Mouse (Mus musculus): ENCODE results near the gene Tlk2. TPM values are rescaled to one million over a fixed set of nuclear protein-coding genes. Genes with fewer than 3 reads are reported as not detected.

Gene Tlk2
- polyA plus RNA-seq, 1 experiment from 2014 or later: 20.7 TPM

DNA sequence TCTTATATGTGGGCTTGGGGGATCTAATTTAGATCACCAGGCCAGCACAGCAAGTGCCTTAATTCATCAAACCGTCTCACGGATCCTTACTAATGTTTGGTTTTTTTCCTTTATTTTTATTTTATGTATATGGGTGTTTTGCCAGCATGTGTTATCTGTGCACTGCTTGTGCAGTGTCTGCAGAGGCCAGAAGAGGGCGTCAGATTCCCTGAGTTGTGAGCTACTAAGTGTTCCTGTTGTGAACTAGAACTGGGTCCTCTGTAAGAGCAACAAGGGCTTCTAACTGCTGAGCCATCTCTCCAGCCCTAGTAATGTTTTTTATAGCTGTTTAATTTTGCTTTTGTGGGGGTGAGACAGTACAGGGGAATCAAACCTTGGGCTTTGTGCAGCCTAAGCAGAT lies 23.8 kb downstream of the Tlk2 start:
- no peak overlapping the region for H3K4me2 ChIP-seq
- no peak overlapping the region for H3K9ac ChIP-seq
- no peaks in the 10 kb centered on the region for H3K36me3 ChIP-seq
- no peaks in the 10 kb centered on the region for H3K9me3 ChIP-seq (replicated peaks)
- ATAC-seq (ENCODE audit: insufficient number of reproducible peaks, low FRiP score): no peak
- H3K27me3 ChIP-seq (replicated peaks): no peaks in the 10 kb centered on the region
- 0 out of 2 replicates have a peak overlapping the region, but pooled peaks have one; percentile 21 for H3K27ac ChIP-seq (ENCODE audit: poor library complexity, severe bottlenecking)
- 64% methylated on average over 3 of the region's 3 CpGs for WGBS
- H3K4me1 ChIP-seq (replicated peaks): peaks cover 30% of the 10 kb centered on the region
- no peak overlapping the region for H3K4me3 ChIP-seq

DNA sequence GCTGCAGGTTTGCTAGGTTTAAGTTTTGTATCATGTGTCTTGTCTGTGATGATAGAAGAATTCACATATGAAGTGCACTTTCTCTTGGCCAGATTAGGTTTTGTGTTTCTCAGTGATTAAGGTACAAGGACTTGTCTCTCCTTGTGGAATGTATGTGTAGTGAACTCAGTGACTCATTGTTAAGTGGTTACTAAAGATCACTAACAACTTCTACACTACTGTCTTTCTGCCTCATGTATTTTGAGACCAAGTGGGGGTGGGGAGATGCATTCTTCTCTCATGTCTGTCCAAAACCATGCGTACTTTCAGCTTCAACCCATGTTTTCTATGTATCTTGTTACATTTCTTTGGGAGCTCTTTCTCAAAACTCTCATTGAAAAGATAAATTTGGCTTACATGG lies 31.4 kb downstream of the Tlk2 start:
- H3K27ac ChIP-seq (ENCODE audit: poor library complexity, severe bottlenecking): no peak overlapping the region
- H3K36me3 ChIP-seq: peaks cover 34% of the 10 kb centered on the region
- no peaks in the 10 kb centered on the region for H3K27me3 ChIP-seq (replicated peaks)
- ATAC-seq (ENCODE audit: insufficient number of reproducible peaks, low FRiP score): no peak
- no peak overlapping the region for H3K9ac ChIP-seq
- H3K4me2 ChIP-seq: no peak overlapping the region
- peaks cover 8% of the 10 kb centered on the region; the same call in 1 of the 2 replicates for H3K4me1 ChIP-seq (replicated peaks)
- no peaks in the 10 kb centered on the region for H3K9me3 ChIP-seq (replicated peaks)
- WGBS: 64% methylated on average over 1 of the region's 1 CpGs
- H3K4me3 ChIP-seq: no peak overlapping the region

DNA sequence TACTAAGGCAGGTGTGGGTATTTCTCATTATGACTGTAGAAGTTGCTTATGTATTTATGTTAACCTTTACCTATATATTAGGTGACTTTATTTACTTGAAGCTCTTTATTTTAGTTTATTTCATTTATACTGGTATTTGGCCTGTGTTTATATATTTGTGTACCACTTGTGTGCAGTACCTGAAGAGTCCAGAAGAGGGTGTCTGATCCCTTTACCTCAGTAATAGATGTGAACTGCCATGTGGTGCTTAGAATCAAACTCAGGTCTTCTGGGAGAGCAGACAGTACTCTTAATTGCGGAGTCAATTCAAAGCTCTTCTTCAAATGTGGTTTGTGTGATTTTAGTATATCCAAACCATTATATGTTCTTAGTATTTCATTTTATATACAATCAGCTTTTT lies 35.6 kb downstream of the Tlk2 start:
- 97% methylated on average over 1 of the region's 1 CpGs for WGBS
- H3K4me2 ChIP-seq: no peak overlapping the region
- ATAC-seq (ENCODE audit: insufficient number of reproducible peaks, low FRiP score): no peak
- no peak overlapping the region for H3K4me3 ChIP-seq
- peaks cover 7% of the 10 kb centered on the region; the same call in 1 of the 2 replicates for H3K4me1 ChIP-seq (replicated peaks)
- H3K27ac ChIP-seq (ENCODE audit: poor library complexity, severe bottlenecking): no peak overlapping the region
- H3K36me3 ChIP-seq: peaks cover 31% of the 10 kb centered on the region
- 0 out of 2 replicates have a peak, but pooled peaks cover 3% of the 10 kb centered on the region for H3K9me3 ChIP-seq (replicated peaks)
- H3K9ac ChIP-seq: no peak overlapping the region
- no peaks in the 10 kb centered on the region for H3K27me3 ChIP-seq (replicated peaks)

DNA sequence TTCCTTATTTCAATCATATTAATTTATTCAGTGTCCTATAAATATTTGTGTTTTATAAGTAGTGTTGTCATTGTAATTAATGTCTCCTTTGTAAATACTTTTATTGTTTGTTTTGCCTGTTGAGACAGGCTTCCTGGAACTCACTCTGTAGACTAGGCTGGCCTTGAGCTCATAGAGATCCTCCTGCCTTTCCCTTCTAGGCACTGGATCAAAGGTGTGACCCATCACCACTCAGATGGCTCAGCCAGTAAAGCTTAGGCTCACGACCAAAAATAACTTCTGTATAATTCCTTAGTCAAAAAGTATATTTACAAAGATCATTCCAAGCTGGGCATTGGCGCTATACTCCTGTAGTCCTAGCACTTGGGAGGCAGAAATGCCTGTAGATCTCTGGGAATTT lies 39.2 kb downstream of the Tlk2 start:
- H3K27me3 ChIP-seq (replicated peaks): no peaks in the 10 kb centered on the region
- ATAC-seq (ENCODE audit: insufficient number of reproducible peaks, low FRiP score): no peak
- 74% methylated on average over 2 of the region's 2 CpGs for WGBS
- no peak overlapping the region for H3K27ac ChIP-seq (ENCODE audit: poor library complexity, severe bottlenecking)
- 0 out of 2 replicates have a peak, but pooled peaks cover 3% of the 10 kb centered on the region for H3K9me3 ChIP-seq (replicated peaks)
- H3K4me3 ChIP-seq: no peak overlapping the region
- peaks cover 7% of the 10 kb centered on the region; the same call in 1 of the 2 replicates for H3K4me1 ChIP-seq (replicated peaks)
- peaks cover 31% of the 10 kb centered on the region for H3K36me3 ChIP-seq
- H3K9ac ChIP-seq: no peak overlapping the region
- no peak overlapping the region for H3K4me2 ChIP-seq

DNA sequence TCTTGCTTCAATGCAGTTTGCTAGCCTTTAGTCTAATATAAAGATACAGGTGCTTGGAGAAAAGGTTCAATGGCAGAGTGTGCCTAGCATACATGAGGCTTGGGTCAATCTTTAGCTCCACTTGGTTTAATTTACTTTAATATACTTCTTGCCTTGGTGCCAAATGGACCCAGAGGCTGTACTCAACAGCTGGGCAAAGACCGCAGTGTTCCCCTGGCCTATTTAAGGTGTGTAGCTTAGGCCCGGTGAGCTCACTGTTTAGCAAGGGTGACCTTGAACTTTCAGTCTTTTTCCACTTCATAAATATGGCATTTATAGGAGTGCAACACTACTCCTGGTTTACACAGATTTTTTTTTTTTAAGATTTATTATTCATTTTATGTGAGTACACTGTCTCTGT lies 55.9 kb downstream of the Tlk2 start:
- Histone ChIP-seq H3K9me3 (replicated peaks) (no peaks in the 10 kb centered on the region), H3K9ac (no peak overlapping the region), H3K27me3 (replicated peaks) (no peaks in the 10 kb centered on the region), H3K4me3 (no peak overlapping the region), H3K36me3 (0 out of 2 replicates have a peak, but pooled peaks cover 16% of the 10 kb centered on the region), H3K27ac (ENCODE audit: poor library complexity, severe bottlenecking) (no peak overlapping the region), H3K4me2 (no peak overlapping the region), H3K4me1 (replicated peaks) (peaks cover 14% of the 10 kb centered on the region)
- no peak for ATAC-seq (ENCODE audit: insufficient number of reproducible peaks, low FRiP score)
- 87% methylated on average over 2 of the region's 2 CpGs for WGBS

DNA sequence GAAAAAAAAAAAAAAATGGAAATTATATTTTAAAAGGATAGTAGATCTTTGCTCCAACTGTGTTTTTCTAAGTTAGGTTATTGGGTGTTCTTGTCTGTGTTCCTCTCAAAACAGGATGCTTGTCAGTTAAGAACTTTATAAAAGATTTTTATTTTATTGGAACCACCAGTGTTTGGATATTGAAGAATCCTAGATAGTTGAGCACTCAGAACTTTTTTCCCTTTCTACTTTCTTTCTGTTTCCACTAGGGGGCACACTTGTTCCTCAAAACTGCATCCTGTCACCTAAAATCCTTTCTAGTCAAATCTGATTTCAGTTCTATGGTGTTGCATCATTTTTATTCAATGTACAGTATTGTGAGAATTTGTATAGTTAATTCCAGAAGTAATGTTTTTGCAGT lies 62.4 kb downstream of the Tlk2 start:
- Histone ChIP-seq H3K27me3 (replicated peaks) (no peaks in the 10 kb centered on the region), H3K9me3 (replicated peaks) (no peaks in the 10 kb centered on the region), H3K9ac (no peak overlapping the region), H3K36me3 (peaks cover 37% of the 10 kb centered on the region), H3K27ac (ENCODE audit: poor library complexity, severe bottlenecking) (no peak overlapping the region), H3K4me3 (no peak overlapping the region), H3K4me1 (replicated peaks) (peaks cover 5% of the 10 kb centered on the region), H3K4me2 (no peak overlapping the region)
- no peak for ATAC-seq (ENCODE audit: insufficient number of reproducible peaks, low FRiP score)

DNA sequence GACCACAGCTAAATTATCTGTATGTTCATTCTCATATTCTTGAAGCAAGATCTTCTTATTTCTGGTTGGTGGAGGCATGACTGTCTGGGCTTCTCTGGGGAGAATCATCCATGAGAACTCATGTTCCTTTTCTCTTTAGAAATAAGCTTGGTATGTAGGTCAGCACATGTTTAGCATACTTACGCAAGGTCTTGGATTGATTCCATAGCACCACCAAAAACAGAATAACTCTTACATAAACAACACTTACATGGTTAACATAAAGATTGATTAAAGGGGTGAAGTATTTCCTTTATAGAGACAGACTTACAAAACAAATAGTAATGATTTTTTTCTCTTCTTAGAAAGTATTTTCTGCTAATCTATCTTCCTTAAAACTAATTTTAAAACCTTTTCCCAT lies 67.8 kb downstream of the Tlk2 start:
- no peaks in the 10 kb centered on the region for H3K4me1 ChIP-seq (replicated peaks)
- H3K4me2 ChIP-seq: no peak overlapping the region
- ATAC-seq (ENCODE audit: insufficient number of reproducible peaks, low FRiP score): no peak
- WGBS: 88% methylated on average over 1 of the region's 1 CpGs
- H3K36me3 ChIP-seq: peaks cover 61% of the 10 kb centered on the region
- H3K9me3 ChIP-seq (replicated peaks): no peaks in the 10 kb centered on the region
- H3K9ac ChIP-seq: no peak overlapping the region
- no peak overlapping the region for H3K27ac ChIP-seq (ENCODE audit: poor library complexity, severe bottlenecking)
- H3K27me3 ChIP-seq (replicated peaks): no peaks in the 10 kb centered on the region
- no peak overlapping the region for H3K4me3 ChIP-seq

DNA sequence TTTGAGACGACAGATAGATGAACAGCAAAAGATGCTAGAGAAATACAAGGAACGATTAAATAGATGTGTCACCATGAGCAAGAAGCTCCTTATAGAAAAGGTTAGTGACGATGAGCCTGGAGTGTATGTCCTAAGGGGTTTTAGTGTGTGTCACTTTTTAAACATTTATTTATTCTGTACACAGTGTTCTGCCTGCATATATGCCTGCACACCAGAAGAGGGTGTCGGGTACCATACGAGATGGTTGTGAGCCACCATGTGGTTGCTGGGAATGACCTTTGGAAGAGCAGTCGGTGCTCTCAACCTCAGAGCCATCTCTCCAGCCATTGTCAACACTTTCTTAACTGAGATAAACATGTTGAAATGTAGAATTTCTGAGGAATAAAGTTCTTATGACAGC lies 68.2 kb downstream of the Tlk2 start:
- 89% methylated on average over 6 of the region's 6 CpGs for WGBS
- Histone ChIP-seq H3K4me3 (no peak overlapping the region), H3K9ac (no peak overlapping the region), H3K36me3 (peaks cover 60% of the 10 kb centered on the region), H3K4me1 (replicated peaks) (no peaks in the 10 kb centered on the region), H3K27me3 (replicated peaks) (no peaks in the 10 kb centered on the region), H3K4me2 (no peak overlapping the region), H3K9me3 (replicated peaks) (no peaks in the 10 kb centered on the region), H3K27ac (ENCODE audit: poor library complexity, severe bottlenecking) (no peak overlapping the region)
- no peak for ATAC-seq (ENCODE audit: insufficient number of reproducible peaks, low FRiP score)

DNA sequence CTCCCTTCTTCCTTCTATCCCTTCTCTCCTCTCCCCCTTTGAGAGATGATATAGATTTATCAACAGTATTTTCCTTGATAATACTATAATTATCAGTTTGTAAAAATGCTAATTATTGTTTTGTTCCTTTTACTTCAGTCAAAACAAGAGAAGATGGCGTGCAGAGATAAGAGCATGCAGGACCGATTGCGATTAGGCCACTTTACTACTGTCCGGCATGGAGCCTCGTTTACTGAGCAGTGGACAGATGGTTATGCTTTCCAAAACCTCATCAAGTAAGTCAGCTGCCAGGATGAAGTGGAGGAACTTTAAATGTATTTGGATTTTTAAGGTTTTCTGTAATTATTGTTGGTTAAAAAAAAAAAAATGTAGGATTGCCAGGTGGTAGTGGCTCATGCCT lies 68.7 kb downstream of the Tlk2 start:
- Histone ChIP-seq H3K36me3 (peaks cover 58% of the 10 kb centered on the region), H3K4me3 (no peak overlapping the region), H3K9me3 (replicated peaks) (no peaks in the 10 kb centered on the region), H3K4me2 (no peak overlapping the region), H3K27me3 (replicated peaks) (no peaks in the 10 kb centered on the region), H3K27ac (ENCODE audit: poor library complexity, severe bottlenecking) (no peak overlapping the region), H3K4me1 (replicated peaks) (no peaks in the 10 kb centered on the region), H3K9ac (no peak overlapping the region)
- 92% methylated on average over 5 of the region's 5 CpGs for WGBS
- no peak for ATAC-seq (ENCODE audit: insufficient number of reproducible peaks, low FRiP score)

DNA sequence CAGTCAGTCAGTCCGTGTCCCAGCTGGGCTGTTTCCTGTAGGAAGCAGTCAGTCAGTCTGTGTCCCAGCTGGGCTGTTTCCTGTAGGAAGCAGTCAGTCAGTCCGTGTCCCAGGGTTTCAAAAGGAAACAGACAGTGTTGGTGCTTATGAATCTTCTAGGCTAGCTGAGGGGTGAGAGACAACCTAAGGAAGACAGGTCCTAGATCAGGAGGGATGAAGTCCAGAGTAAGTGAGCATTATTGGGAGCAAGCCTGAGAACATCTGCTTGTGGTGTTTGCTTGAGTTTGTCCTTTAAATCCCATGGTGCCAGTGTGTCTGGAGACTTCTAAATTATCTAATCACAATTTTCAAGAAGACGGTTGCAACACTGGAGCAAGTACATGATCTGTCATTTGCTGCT lies 81.1 kb downstream of the Tlk2 start:
- no peak for ATAC-seq (ENCODE audit: insufficient number of reproducible peaks, low FRiP score)
- Histone ChIP-seq H3K9ac (no peak overlapping the region), H3K4me3 (no peak overlapping the region), H3K4me2 (no peak overlapping the region), H3K9me3 (replicated peaks) (0 out of 2 replicates have a peak, but pooled peaks cover 3% of the 10 kb centered on the region), H3K27me3 (replicated peaks) (no peaks in the 10 kb centered on the region), H3K4me1 (replicated peaks) (no peaks in the 10 kb centered on the region), H3K36me3 (peaks cover 61% of the 10 kb centered on the region), H3K27ac (ENCODE audit: poor library complexity, severe bottlenecking) (no peak overlapping the region; the same call in 1 of the 2 replicates)
- 45% methylated on average over 3 of the region's 3 CpGs for WGBS

DNA sequence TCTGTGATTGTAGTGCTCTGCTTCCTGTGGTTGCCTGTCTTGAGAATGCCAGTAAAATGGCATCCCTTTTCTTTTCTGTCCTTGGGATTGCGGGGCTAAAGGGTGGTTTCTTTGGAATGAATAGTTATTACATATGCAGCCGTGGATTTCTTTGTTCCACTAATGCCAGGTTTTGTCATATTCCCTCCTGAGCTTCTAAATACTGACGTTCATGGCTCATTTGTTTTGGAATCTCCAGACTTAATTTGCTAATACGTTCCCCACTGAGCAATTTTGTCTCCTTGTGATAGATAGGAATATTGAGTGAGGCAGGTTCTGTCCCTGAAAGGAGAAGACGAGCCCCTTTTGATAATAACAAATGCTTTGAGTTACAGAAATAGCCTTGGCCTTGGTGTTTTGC lies 82.5 kb downstream of the Tlk2 start:
- Histone ChIP-seq H3K4me1 (replicated peaks) (no peaks in the 10 kb centered on the region), H3K27ac (ENCODE audit: poor library complexity, severe bottlenecking) (no peak overlapping the region), H3K4me3 (no peak overlapping the region), H3K4me2 (no peak overlapping the region), H3K27me3 (replicated peaks) (no peaks in the 10 kb centered on the region), H3K36me3 (peaks cover 50% of the 10 kb centered on the region), H3K9ac (no peak overlapping the region), H3K9me3 (replicated peaks) (0 out of 2 replicates have a peak, but pooled peaks cover 3% of the 10 kb centered on the region)
- ATAC-seq (ENCODE audit: insufficient number of reproducible peaks, low FRiP score): no peak
- 86% methylated on average over 5 of the region's 5 CpGs for WGBS

DNA sequence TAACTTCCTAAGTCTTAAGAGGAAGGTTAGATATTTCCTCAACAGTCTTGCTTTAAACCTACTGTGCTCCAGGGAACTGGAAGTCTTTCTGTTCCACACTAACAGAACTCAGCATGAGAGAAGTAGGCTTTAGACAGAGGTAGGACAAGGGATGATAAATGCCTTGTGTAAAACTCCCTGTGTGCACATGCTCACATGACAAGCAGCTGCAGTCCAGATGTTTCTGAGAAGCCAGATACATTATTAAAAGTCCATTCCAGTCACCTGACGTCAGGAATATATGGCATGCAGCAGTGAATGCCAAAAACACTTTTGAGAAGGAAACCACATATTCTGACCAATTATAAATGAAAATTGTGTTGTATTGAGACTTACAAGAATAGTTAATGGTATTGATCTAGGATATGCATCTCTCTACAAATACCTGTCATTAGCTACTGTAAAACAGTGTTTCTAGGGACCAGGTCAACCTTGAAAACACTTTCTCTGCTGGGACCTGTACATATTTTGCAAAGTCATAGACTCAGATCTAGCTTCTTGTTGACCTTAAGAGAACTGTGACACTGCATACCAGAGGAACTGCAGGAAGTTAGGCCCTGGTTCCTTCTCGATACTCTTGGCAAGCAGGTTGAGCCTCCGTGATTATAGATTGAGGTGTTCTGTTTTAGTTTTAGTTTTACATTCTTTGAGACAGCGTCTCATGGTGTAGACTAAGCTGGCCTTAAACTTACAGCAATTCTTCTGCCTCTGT lies 83.2 kb downstream of the Tlk2 start:
- H3K27ac ChIP-seq (ENCODE audit: poor library complexity, severe bottlenecking): no peak overlapping the region

More for the DNA sequence above, 83.2 kb downstream of the Tlk2 start:
- H3K9me3 ChIP-seq (replicated peaks): 0 out of 2 replicates have a peak, but pooled peaks cover 3% of the 10 kb centered on the region
- no peak overlapping the region for H3K4me3 ChIP-seq
- no peaks in the 10 kb centered on the region for H3K27me3 ChIP-seq (replicated peaks)
- no peak overlapping the region for H3K9ac ChIP-seq
- H3K4me2 ChIP-seq: no peak overlapping the region
- WGBS: 80% methylated on average over 4 of the region's 4 CpGs
- H3K4me1 ChIP-seq (replicated peaks): no peaks in the 10 kb centered on the region
- no peak for ATAC-seq (ENCODE audit: insufficient number of reproducible peaks, low FRiP score)
- H3K36me3 ChIP-seq: peaks cover 55% of the 10 kb centered on the region
